Mouse (Mus musculus) lung, adult 2 months (tissue): ENCODE measurements around the gene Gipc3.

ENCODE experiments used
- CTCF ChIP-seq: fragments of 200-500 bp; IDR thresholded peaks from 2 replicates; pipeline ENCODE4 v1.5.1; 2011; ENCODE audit warnings: mild to moderate bottlenecking, low read length, control low read depth; ENCODE audit not compliant: insufficient read depth
- POLR2A ChIP-seq: fragments of 200-500 bp; IDR thresholded peaks from 2 replicates; pipeline ENCODE4 v1.6.1; 2011; ENCODE audit warnings: low read depth, mild to moderate bottlenecking, control low read depth, low read length, borderline replicate concordance; ENCODE audit errors: extremely low read depth

GRCm38 (mm10) chr10:81346453-81347067, 3.5 kb upstream of the Gipc3 start:
- TF ChIP-seq CTCF (no peak), POLR2A (no peak; the same call in 1 of the 2 replicates)
